Mouse (Mus musculus): ENCODE measurements around the gene Tuba3b. TPM values are rescaled to one million over a fixed set of nuclear protein-coding genes. Genes with fewer than 3 reads are reported as not detected.
A peak's percentile ranks its signal among the peaks of the same experiment; 100 is the strongest.

The Tuba3b gene
- polyA plus RNA-seq, 1 experiment = 0.17 TPM

GRCm38 (mm10) chr6:145653626-145654025 lies 38.1 kb downstream of the Tuba3b start:
- Histone ChIP-seq H3K27ac (ENCODE audit: insufficient read depth, low read depth, low read length) (no peak overlapping the region), H3K4me1 (ENCODE audit: control insufficient read depth, insufficient read depth, low read length) (no peaks in the 10 kb centered on the region), H3K36me3 (ENCODE audit: control insufficient read depth, insufficient read depth, low read length) (no peaks in the 10 kb centered on the region), H3K27me3 (replicated peaks; ENCODE audit: control insufficient read depth, insufficient read depth, low read length) (no peaks in the 10 kb centered on the region), H3K4me3 (ENCODE audit: insufficient read depth, low read depth, low read length) (no peak overlapping the region)
- WGBS = 69% methylated on average over 5 of the region's 5 CpGs
- DNase-seq = no peak
- no peak for TF ChIP-seq POLR2A (IDR thresholded peaks at IDR 0.05; ENCODE audit: low read depth, low read length)

GRCm38 (mm10) chr6:145654062-145654836 lies 38.7 kb downstream of the Tuba3b start:
- no peak for DNase-seq
- no peak overlapping the region for H3K27ac ChIP-seq (ENCODE audit: insufficient read depth, low read depth, low read length)
- H3K36me3 ChIP-seq (ENCODE audit: control insufficient read depth, insufficient read depth, low read length) = no peaks in the 10 kb centered on the region
- no peak overlapping the region for H3K4me3 ChIP-seq (ENCODE audit: insufficient read depth, low read depth, low read length)
- no peaks in the 10 kb centered on the region for H3K4me1 ChIP-seq (ENCODE audit: control insufficient read depth, insufficient read depth, low read length)
- TF ChIP-seq CTCF (conservative IDR thresholded peaks at IDR 0.05; ENCODE audit: insufficient read depth, insufficient read length, low read depth, low read length) (no peak), POLR2A (IDR thresholded peaks at IDR 0.05; ENCODE audit: low read depth, low read length) (no peak)
- no peaks in the 10 kb centered on the region for H3K27me3 ChIP-seq (replicated peaks; ENCODE audit: control insufficient read depth, insufficient read depth, low read length)
- 67% methylated on average over 8 of the region's 8 CpGs for WGBS

- no peak for TF ChIP-seq POLR2A (IDR thresholded peaks at IDR 0.05; ENCODE audit: low read depth, low read length)
- peak; percentile 30; the same call in 1 of the 2 replicates for TF ChIP-seq CTCF (conservative IDR thresholded peaks at IDR 0.05; ENCODE audit: insufficient read depth, insufficient read length, low read depth, low read length)
- H3K4me3 ChIP-seq (ENCODE audit: insufficient read depth, low read depth, low read length) = no peak overlapping the region
- WGBS = 88% methylated on average over 1 of the region's 1 CpGs
Measured at GRCm38 (mm10) chr6:145655678-145656077, 40.1 kb downstream of the Tuba3b start.

GRCm38 (mm10) chr6:145656740-145657591 lies 41.4 kb downstream of the Tuba3b start:
- DNase-seq = peak; percentile 34
- Histone ChIP-seq H3K4me3 (ENCODE audit: insufficient read depth, low read depth, low read length) (no peak overlapping the region), H3K36me3 (ENCODE audit: control insufficient read depth, insufficient read depth, low read length) (no peaks in the 10 kb centered on the region), H3K27ac (ENCODE audit: insufficient read depth, low read depth, low read length) (no peak overlapping the region), H3K4me1 (ENCODE audit: control insufficient read depth, insufficient read depth, low read length) (no peaks in the 10 kb centered on the region), H3K27me3 (replicated peaks; ENCODE audit: control insufficient read depth, insufficient read depth, low read length) (no peaks in the 10 kb centered on the region)
- 60% methylated on average over 15 of the region's 15 CpGs for WGBS
- TF ChIP-seq CTCF (conservative IDR thresholded peaks at IDR 0.05; ENCODE audit: insufficient read depth, insufficient read length, low read depth, low read length) (peak; percentile 53), POLR2A (IDR thresholded peaks at IDR 0.05; ENCODE audit: low read depth, low read length) (no peak)

More at GRCm38 (mm10) chr6:145655678-145656077, 40.1 kb downstream of the Tuba3b start:
- H3K27ac ChIP-seq (ENCODE audit: insufficient read depth, low read depth, low read length) = no peak overlapping the region
- DNase-seq = no peak
- no peaks in the 10 kb centered on the region for H3K4me1 ChIP-seq (ENCODE audit: control insufficient read depth, insufficient read depth, low read length)
- no peaks in the 10 kb centered on the region for H3K27me3 ChIP-seq (replicated peaks; ENCODE audit: control insufficient read depth, insufficient read depth, low read length)
- no peaks in the 10 kb centered on the region for H3K36me3 ChIP-seq (ENCODE audit: control insufficient read depth, insufficient read depth, low read length)

GRCm38 (mm10) chr6:145659116-145659515 lies 43.6 kb downstream of the Tuba3b start:
- Histone ChIP-seq H3K4me3 (ENCODE audit: insufficient read depth, low read depth, low read length) (no peak overlapping the region), H3K36me3 (ENCODE audit: control insufficient read depth, insufficient read depth, low read length) (no peaks in the 10 kb centered on the region), H3K27ac (ENCODE audit: insufficient read depth, low read depth, low read length) (no peak overlapping the region), H3K4me1 (ENCODE audit: control insufficient read depth, insufficient read depth, low read length) (no peaks in the 10 kb centered on the region), H3K27me3 (replicated peaks; ENCODE audit: control insufficient read depth, insufficient read depth, low read length) (no peaks in the 10 kb centered on the region)
- no peak for DNase-seq
- TF ChIP-seq POLR2A (IDR thresholded peaks at IDR 0.05; ENCODE audit: low read depth, low read length) (no peak), CTCF (conservative IDR thresholded peaks at IDR 0.05; ENCODE audit: insufficient read depth, insufficient read length, low read depth, low read length) (no peak)
- 81% methylated on average over 6 of the region's 6 CpGs for WGBS

- DNase-seq = no peak
Measured at GRCm38 (mm10) chr6:145660943-145661342, 45.4 kb downstream of the Tuba3b start.

GRCm38 (mm10) chr6:145664208-145664607 lies 48.7 kb downstream of the Tuba3b start:
- WGBS = 70% methylated on average over 5 of the region's 5 CpGs
- Histone ChIP-seq H3K27ac (ENCODE audit: insufficient read depth, low read depth, low read length) (no peak overlapping the region), H3K4me3 (ENCODE audit: insufficient read depth, low read depth, low read length) (no peak overlapping the region), H3K4me1 (ENCODE audit: control insufficient read depth, insufficient read depth, low read length) (no peaks in the 10 kb centered on the region), H3K27me3 (replicated peaks; ENCODE audit: control insufficient read depth, insufficient read depth, low read length) (no peaks in the 10 kb centered on the region), H3K36me3 (ENCODE audit: control insufficient read depth, insufficient read depth, low read length) (no peaks in the 10 kb centered on the region)
- no peak for TF ChIP-seq POLR2A (IDR thresholded peaks at IDR 0.05; ENCODE audit: low read depth, low read length)
- no peak for DNase-seq

More at GRCm38 (mm10) chr6:145660943-145661342, 45.4 kb downstream of the Tuba3b start:
- no peaks in the 10 kb centered on the region for H3K27me3 ChIP-seq (replicated peaks; ENCODE audit: control insufficient read depth, insufficient read depth, low read length)
- no peaks in the 10 kb centered on the region for H3K4me1 ChIP-seq (ENCODE audit: control insufficient read depth, insufficient read depth, low read length)
- WGBS = 78% methylated on average over 11 of the region's 11 CpGs
- no peaks in the 10 kb centered on the region for H3K36me3 ChIP-seq (ENCODE audit: control insufficient read depth, insufficient read depth, low read length)
- no peak overlapping the region for H3K4me3 ChIP-seq (ENCODE audit: insufficient read depth, low read depth, low read length)
- H3K27ac ChIP-seq (ENCODE audit: insufficient read depth, low read depth, low read length) = no peak overlapping the region
- TF ChIP-seq CTCF (conservative IDR thresholded peaks at IDR 0.05; ENCODE audit: insufficient read depth, insufficient read length, low read depth, low read length) (no peak), POLR2A (IDR thresholded peaks at IDR 0.05; ENCODE audit: low read depth, low read length) (no peak)

All from kidney, adult 2 months (tissue).